Mouse (Mus musculus) olfactory bulb, adult 2 months (tissue): ENCODE measurements around the gene 4930412O13Rik. TPM values are rescaled to one million over a fixed set of nuclear protein-coding genes. Genes with fewer than 3 reads are reported as not detected.

ENCODE experiments used
- H3K27ac ChIP-seq: fragments of 200-500 bp; 2 replicates; pipeline ENCODE4 v1.5.1; 2012; ENCODE audit warnings: low read depth, low read length; ENCODE audit not compliant: insufficient read depth
- H3K4me1 ChIP-seq: fragments of 200-500 bp; 2 replicates; pipeline ENCODE4 v1.6.1; 2012; ENCODE audit warnings: low read length; ENCODE audit not compliant: control insufficient read depth, insufficient read depth
- H3K4me3 ChIP-seq: fragments of 200-500 bp; 2 replicates; pipeline ENCODE4 v1.5.1; 2012; ENCODE audit warnings: mild to moderate bottlenecking, low read depth, low read length, moderate library complexity; ENCODE audit not compliant: insufficient read depth
- CTCF ChIP-seq: fragments of 200-500 bp; IDR thresholded peaks from 2 replicates; pipeline ENCODE4 v1.5.1; 2012; ENCODE audit warnings: low read depth, mild to moderate bottlenecking, low read length, moderate library complexity; ENCODE audit not compliant: insufficient read depth
- POLR2A ChIP-seq: fragments of 200-500 bp; IDR thresholded peaks from 2 replicates; pipeline ENCODE4 v1.6.1; 2012; ENCODE audit warnings: mild to moderate bottlenecking, low read depth, low read length, moderate library complexity; ENCODE audit not compliant: insufficient read depth
- WGBS: fragments of 180-500 bp; shearing (Covaris S2); methylation state at CpG from one replicate; pipeline ENCODE4 v1.1.7; 2018; 5-methylcytosine and 5-hydroxymethylcytosine counted together
- polyA plus RNA-seq: library from polyadenylated mRNA; stranded (reverse); fragments of >200 nt; gene quantifications from 2 replicates; pipeline ENCODE4 v1.2.4, GENCODE M21; 2012; ENCODE audit warnings: low replicate concordance; ENCODE audit not compliant: missing spikeins, insufficient read depth, insufficient read length

The 4930412O13Rik gene
- polyA plus RNA-seq, 1 experiment: not detected

- H3K27ac ChIP-seq: no peak overlapping the region
Observed at GRCm38 (mm10) chr2:9883803-9884532, 2.9 kb downstream of the 4930412O13Rik start.

GRCm38 (mm10) chr2:9884533-9885216 is 3.6 kb downstream of the 4930412O13Rik start:
- TF ChIP-seq CTCF: no peak
- Histone ChIP-seq H3K4me1 (peaks cover 11% of the 10 kb centered on the region), H3K27ac (no peak overlapping the region), H3K4me3 (no peak overlapping the region)
- WGBS: 6% methylated on average over 15 of the region's 15 CpGs

More at GRCm38 (mm10) chr2:9883803-9884532, 2.9 kb downstream of the 4930412O13Rik start:
- 4% methylated on average over 27 of the region's 27 CpGs for WGBS
- TF ChIP-seq CTCF: no peak
- TF ChIP-seq POLR2A: no peak
- H3K4me3 ChIP-seq: no peak overlapping the region
- peaks cover 9% of the 10 kb centered on the region for H3K4me1 ChIP-seq

GRCm38 (mm10) chr2:9885217-9885770 is 4.2 kb downstream of the 4930412O13Rik start:
- H3K27ac ChIP-seq: no peak overlapping the region
- TF ChIP-seq CTCF: no peak
- TF ChIP-seq POLR2A: no peak
- H3K4me1 ChIP-seq: peaks cover 11% of the 10 kb centered on the region
- WGBS: 10% methylated on average over 14 of the region's 14 CpGs
- H3K4me3 ChIP-seq: no peak overlapping the region

- no peak overlapping the region for H3K4me3 ChIP-seq
- TF ChIP-seq CTCF (no peak), POLR2A (no peak)
- peaks cover 11% of the 10 kb centered on the region for H3K4me1 ChIP-seq
- H3K27ac ChIP-seq: no peak overlapping the region
- 31% methylated on average over 3 of the region's 3 CpGs for WGBS
Observed at GRCm38 (mm10) chr2:9886031-9886430, 5.0 kb downstream of the 4930412O13Rik start.

DNA sequence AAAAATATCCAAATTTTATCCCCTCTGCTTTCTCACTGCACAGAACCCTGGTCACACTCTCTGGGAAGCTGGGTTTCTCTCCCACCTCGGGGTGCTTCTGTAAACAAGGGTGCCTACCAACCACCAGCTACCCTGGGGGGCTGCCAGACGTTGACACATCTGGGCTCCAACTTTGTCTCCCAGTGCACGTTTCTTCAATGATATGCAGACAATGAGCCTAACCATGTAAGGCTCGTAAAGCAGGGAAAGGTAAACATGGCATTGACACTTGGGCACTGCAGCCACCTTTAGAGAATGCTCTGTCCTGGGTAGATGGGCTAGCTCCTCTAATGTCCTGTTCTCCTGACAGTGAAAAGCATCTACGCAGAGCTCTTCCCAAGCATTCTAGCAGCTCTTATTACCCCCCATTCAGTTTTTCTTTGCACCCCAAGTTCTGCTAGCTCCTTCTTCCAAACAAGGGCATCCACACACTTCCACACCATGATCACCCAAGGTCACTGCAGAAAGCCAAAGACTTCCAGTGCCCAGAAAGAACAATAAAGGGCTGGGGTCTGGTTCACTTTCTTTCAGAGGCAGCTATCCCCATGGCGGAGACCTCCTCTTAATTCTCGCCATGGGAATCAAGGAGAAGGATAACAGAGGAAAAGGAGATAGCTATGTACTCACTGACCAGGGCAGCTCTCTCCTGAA is 6.0 kb downstream of the 4930412O13Rik start:
- H3K4me1 ChIP-seq: peaks cover 9% of the 10 kb centered on the region
- H3K4me3 ChIP-seq: no peak overlapping the region
- WGBS: 10% methylated on average over 7 of the region's 7 CpGs
- no peak overlapping the region for H3K27ac ChIP-seq
- no peak for TF ChIP-seq CTCF
- TF ChIP-seq POLR2A: no peak

GRCm38 (mm10) chr2:9887636-9888035 is 6.6 kb downstream of the 4930412O13Rik start:
- Histone ChIP-seq H3K27ac (no peak overlapping the region), H3K4me1 (peaks cover 4% of the 10 kb centered on the region; the same call in 1 of the 2 replicates), H3K4me3 (no peak overlapping the region)
- 2% methylated on average over 7 of the region's 7 CpGs for WGBS
- TF ChIP-seq POLR2A (no peak), CTCF (no peak)

- no peak within 1 kb of the TSS for H3K27ac ChIP-seq
- TF ChIP-seq CTCF (no peak), POLR2A (no peak)
- peaks cover 4% of the 10 kb centered on the region; the same call in 1 of the 2 replicates for H3K4me1 ChIP-seq
- WGBS: 2% methylated on average over 30 of the region's 30 CpGs
- H3K4me3 ChIP-seq: no peak within 1 kb of the TSS
Observed at GRCm38 (mm10) chr2:9888913-9889650, 8.0 kb downstream of the 4930412O13Rik start, which contains the start of gene 9230102O04Rik. TSS of gene 9230102O04Rik (minus strand) at chr2:9889540.

DNA sequence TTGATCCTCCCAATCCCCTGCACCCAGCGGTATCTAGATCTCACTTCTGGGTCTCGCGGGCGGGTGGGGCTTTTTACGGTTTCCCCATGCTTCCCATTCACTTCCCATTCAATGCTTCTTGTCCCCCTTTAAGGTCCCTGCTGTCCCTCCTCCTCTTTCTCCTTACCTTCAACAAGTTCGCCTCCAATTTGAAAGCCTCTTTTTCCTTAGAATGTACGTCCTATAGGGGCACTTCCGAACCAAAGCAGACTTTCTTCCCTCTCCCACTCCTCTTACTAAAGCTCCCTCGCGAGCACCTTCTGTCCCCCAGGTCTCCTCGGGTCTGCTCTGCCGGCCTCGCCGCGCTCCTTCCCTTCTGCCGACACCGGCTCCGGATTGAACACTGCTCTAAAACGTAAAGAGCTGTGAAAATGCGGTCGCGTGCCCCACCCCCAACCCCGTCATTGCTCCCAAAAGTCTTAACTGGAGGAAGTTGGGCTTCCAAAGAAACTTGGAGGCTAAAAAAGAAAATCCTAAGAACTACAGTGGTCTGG is 8.7 kb downstream of the 4930412O13Rik start, which contains the start of gene Gata3:
Gata3 (minus strand) TSS at position 384 of the 533 bp plus-strand sequence.
- no peak within 1 kb of the TSS for H3K27ac ChIP-seq
- 4% methylated on average over 23 of the region's 23 CpGs for WGBS
- H3K4me3 ChIP-seq: no peak within 1 kb of the TSS
- TF ChIP-seq CTCF: no peak
- peaks cover 4% of the 10 kb centered on the region; the same call in 1 of the 2 replicates for H3K4me1 ChIP-seq
